Mouse (Mus musculus): ENCODE results near the gene Cd3g.

Cd3g gene

GRCm38 (mm10) chr9:44980242-44980641 is at the start of gene Cd3g:
Gene Cd3g (minus strand): TSS chr9:44980431.
- no peak for DNase-seq (ENCODE audit: low spot score)

- no peak for DNase-seq (ENCODE audit: low spot score)
Observed at GRCm38 (mm10) chr9:45027376-45027775, 47.1 kb upstream of the Cd3g start.

- DNase-seq (ENCODE audit: low spot score) = no peak
Observed at GRCm38 (mm10) chr9:45024187-45024586, 44.0 kb upstream of the Cd3g start.

DNA sequence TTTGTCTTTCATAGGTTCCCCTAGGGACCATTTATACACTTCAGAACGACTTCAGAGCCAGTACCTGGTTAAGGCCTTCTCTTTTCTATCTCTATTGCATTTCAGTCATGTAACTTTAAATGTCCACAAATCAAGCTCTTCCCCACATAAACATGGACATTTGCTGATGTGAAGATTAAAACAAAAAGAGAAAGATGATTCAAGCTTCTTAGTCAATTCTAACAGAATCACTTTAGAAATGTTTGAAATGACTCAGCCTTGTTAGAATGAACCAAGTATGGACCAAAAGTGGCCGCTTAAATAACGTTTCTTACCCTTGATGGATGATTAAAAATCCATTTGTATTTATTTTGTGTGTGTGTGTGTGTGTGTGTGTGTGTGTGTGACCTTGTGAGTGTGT is 43.4 kb upstream of the Cd3g start:
- DNase-seq (ENCODE audit: low spot score) = no peak

DNA sequence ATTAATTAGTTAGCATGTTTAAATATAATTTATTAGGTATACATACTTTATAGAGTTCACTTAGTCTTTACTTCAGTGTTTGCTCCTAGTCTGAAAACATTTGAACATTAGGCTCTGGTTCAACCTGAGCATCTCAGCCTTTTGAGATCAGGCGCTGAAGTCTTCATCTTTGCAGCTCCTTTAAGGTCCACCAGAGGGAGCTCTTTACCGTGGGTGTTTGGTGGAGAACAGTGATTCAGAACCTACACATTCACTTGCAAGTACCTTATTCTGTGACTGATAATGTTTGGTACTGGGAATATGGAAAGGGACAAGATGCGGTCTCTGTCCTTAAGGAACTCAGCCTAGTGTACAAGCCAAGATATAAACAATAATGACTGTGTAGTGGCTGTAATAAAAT is 42.6 kb upstream of the Cd3g start:
- DNase-seq (ENCODE audit: low spot score) = no peak

DNA sequence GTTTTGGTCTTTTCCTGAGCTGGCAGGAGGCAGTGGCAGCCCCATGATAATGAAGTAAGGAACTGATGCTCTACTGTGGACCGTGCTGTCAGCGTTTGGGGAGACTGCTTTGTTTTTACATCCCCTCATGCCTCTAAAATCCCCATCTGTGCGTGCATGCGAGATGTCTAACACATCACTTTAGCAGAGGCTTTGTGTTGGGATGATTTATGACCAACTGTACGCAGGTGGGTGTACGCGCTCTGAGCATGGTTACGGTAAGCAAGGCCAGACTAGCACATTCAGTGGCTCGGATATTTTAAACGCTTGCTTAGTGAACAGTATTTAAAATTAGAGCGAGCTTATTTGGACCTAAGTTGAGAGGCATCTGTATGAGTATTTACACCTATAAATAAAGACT is 37.8 kb upstream of the Cd3g start:
- DNase-seq (ENCODE audit: low spot score) = no peak

DNA sequence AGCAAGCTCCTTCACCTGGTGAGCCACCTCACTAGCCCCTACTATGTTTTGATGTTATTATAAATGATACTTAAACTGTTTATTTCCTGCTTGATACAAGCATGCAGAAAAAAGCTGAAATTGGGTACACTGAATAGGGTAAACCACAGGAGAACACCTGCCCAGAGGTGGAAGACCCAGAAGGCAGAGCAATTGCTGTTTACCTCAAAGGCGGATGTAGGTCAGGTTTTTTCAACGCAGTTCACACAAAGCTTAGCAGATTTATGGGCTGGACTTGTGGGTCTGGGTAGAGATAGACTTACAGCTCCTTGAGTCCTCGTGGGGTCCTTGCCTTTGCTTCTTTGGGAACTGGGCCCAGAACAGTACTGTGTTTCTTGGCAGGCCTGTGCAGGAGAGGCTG is 35.6 kb upstream of the Cd3g start:
- no peak for DNase-seq (ENCODE audit: low spot score)

DNA sequence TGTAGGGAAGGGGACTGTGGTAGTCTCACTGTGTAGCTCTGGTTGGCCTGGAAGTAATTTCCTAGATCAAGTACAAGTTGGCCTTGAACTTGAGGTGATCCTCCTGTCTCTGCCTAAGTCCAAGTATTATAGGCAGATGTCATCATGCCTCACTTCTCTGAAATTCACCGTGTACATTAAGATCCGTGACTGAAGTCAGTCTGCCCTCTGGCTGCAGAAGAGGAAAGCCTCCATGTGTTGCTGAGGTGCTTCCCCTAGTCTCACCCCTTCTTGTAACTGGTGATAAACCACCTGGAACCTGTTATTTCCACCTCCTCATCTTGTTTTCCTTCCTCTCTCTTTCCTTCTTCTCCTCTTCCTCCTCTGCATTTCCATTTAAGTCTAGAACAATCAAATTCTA is 34.6 kb upstream of the Cd3g start:
- no peak for DNase-seq (ENCODE audit: low spot score)

DNA sequence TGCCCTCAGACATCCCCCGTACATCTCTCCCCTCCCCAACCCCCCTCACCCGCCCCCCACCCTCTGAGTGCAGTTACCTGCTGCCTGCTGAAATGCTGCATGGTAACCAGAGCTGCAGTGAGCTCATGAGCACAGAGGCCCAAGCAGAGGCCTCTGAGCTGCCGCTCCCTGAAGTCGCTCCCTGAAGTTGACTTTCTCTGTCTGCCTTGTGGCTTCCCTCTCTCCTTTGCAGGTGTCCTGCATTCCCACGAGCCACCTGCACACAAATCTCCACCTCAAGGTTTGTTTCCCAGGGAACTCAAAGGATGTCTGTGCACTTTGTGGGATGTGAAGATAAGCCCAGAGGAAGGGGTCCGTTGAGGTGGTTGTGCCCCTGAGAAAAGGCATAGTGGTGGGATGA is 31.1 kb upstream of the Cd3g start:
- no peak for DNase-seq (ENCODE audit: low spot score)

- DNase-seq (ENCODE audit: low spot score) = no peak
Observed at GRCm38 (mm10) chr9:45010461-45010860, 30.2 kb upstream of the Cd3g start.

DNA sequence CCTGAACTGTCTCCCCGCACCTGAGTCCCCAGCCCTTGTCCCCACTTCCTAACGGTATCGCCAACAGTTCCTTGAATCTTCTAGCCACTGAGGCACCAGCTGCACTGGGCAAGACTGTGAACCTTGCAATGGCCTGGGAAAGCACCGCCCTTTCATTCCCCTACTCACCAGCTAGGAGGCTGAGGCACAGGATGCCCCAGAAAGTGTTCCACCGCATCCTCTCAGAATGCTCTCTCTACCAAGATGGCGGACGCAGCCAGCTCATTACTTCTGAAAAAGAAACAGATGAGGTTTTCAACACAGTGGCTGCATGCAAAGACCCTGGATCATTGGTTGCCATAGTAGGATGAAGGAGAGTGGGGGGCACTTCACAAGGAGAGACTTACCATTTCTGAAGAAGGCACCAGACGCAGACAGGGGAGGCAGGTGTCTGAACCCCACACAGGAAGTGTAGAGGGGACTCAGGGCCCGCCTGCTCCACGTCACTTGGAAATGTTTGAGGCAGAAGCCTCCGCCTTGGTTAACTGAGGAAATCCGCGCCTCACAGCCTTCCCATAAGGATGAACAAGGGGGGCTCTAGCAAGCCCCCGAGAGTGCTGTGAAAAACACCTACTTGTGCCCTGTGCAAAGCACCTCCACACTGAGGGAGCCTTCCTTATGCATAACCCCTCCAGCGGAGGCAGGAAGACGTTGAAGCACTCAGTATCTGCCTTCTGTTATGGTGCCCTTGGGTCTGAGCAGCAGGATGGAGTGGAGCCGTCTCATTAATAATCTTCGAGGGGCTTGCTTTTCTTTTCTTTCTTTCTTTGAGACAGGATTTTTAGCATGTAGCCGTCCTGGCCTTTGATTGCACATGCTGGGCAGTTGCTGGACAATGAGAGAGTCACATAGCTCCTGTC is 29.2 kb upstream of the Cd3g start, which contains the start of gene Cd3e:
TSS of gene Cd3e (minus strand) at position 448 of the 899 bp plus-strand sequence.
- no peak for DNase-seq (ENCODE audit: low spot score)

GRCm38 (mm10) chr9:45008342-45008741 is 28.1 kb upstream of the Cd3g start:
- DNase-seq (ENCODE audit: low spot score) = no peak

DNA sequence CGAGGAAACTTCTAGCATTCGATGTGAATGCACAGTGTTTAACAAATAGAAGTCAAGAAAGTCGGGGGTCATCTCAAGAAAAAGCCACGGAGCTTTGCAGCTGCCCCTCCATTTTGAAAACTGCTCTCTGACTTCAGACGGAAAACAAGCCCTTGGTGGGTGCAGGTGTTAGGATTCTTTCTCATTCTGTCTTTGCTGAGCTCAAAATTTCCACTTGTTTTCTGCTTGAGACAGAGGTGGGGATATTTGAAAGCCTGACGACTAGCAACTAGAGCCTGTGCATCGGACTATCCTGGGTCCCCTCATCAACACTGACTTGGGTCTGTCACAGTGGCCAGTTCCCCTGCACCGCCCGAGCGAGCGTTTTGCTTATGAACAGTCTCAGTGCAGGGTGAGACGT is 27.2 kb upstream of the Cd3g start:
- no peak for DNase-seq (ENCODE audit: low spot score)

DNA sequence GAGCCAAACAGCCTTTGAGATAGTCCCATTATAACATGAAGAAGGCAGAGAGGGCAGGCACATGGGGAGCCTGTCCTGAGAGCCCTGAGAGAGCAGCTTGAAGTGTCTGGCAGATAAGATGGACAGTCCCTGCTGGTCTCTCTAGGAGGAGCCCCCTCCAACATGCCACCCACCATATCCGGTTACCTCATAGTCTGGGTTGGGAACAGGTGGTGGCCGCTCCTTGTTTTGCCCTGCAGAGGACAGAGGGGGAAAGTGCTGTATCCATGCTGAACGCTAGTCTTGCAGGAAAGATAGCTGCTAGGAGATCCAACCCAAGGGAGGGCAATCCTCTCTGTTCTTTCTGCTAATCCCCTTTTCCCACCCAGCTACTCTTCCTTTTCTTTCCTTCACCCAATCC is 20.0 kb upstream of the Cd3g start:
- no peak for DNase-seq (ENCODE audit: low spot score)

- DNase-seq (ENCODE audit: low spot score) = no peak
Observed at GRCm38 (mm10) chr9:44999776-45000175, 19.5 kb upstream of the Cd3g start.

DNA sequence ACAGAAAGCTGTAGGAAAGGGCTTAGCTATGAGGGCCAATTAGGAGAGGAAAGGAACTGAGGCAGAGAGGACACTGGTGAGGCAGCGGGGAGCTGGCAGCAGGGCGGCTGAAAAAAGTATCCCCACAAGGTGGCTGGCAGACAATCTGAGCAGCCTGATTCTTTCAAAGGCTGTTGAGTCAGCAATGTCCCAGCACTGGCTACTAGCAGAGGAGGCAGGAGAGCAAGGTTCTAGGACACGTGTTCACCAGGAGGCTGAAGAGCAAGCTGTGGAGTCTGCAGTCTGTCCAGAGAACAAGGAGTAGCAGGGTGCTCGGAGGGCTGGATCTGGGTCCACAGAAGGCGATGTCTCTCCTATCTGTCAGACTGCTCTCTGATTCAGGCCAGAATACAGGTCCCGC is 18.9 kb upstream of the Cd3g start:
- no peak for DNase-seq (ENCODE audit: low spot score)

GRCm38 (mm10) chr9:44998138-44998537 is 17.9 kb upstream of the Cd3g start:
- DNase-seq (ENCODE audit: low spot score) = no peak

DNA sequence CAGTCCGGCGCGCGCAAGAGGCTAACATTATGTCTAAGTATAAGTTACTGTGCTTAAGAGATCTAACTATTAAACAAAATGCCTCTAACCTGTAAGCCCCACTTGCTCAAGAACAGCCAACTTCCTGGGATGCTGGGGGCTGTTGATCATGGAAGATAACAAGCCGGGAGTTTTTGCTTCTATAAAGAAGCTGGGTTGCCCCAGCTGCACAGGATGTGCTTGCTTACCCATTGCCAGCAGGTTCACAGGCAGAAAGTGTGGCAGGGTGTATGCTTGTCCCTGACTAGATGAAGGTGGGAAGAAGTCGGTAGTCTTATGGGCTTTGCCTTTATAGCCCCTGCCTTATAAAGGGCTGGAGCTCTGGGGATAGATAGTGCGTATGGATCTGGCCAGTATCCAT is 16.4 kb upstream of the Cd3g start:
- no peak for DNase-seq (ENCODE audit: low spot score)

DNA sequence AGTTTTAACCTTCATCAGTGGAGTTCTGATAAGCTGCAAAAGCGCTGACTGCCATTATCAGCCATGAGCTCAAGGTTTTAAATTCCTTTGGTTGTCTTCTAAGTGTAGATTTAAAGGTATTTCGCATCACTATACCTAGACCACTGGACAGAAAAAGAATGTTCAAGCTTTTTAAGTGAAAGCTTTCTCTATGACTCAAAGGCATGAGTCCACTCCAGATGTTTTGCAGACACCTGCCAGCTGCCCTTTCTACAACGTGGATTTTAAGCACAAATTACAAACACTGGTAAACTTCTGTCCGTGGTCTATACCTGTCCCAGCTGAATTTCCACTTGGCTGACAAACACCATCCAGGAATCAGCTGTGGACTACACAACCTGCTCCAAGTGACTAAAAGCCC is 14.7 kb upstream of the Cd3g start:
- DNase-seq (ENCODE audit: low spot score) = no peak

- no peak for DNase-seq (ENCODE audit: low spot score)
Observed at GRCm38 (mm10) chr9:44993268-44993667, 13.0 kb upstream of the Cd3g start.

- no peak for DNase-seq (ENCODE audit: low spot score)
Observed at GRCm38 (mm10) chr9:44992271-44992670, 12.0 kb upstream of the Cd3g start.

DNA sequence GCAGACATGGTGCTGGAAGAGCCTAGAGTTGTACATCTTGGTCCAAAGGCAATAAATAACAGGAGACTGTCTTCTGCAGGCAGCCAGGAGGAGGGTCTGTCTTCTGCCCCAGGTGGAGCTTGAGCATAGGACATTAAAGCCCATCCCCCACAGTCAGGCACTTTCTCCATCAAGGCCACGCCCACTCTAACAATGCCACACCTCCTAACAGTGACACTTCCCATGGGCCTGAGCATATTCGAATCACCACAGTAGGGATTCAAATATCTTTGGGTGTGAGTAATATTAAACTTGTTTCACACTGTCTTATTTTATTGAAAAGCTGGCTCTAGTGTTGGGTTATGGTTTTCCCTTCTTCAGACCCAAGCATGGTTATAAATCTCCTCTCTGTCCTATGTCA is 11.6 kb upstream of the Cd3g start:
- no peak for DNase-seq (ENCODE audit: low spot score)

- DNase-seq (ENCODE audit: low spot score) = no peak
Observed at GRCm38 (mm10) chr9:44986976-44987375, 6.7 kb upstream of the Cd3g start.

DNA sequence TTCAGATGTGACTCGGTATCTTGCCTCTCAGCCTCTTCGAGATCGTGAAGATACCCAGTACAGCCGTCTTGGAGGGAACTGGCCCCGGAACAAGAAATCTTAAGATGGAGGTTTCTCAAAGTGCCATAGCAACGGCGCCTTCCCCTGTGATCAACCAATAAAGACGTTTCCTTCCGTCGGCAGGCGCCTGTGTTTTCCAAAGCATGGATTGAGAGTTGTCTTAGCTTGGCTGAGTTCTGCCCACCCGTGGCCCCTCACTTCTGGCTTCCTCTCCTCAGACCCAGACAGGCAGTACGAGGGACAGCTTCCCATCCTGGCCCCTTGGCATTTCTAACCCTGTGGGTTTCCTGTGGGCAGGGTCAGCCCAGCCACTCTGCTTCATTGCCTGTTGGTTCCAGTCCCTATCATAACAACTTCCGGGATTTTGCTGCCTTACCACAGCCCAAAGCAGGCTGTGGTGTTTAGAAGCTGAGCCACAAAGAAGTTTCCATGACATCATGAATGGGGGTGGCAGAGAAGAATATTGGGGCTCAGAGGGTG is 6.1 kb upstream of the Cd3g start:
- DNase-seq (ENCODE audit: low spot score) = no peak
